Mouse (Mus musculus) bone marrow macrophage, adult 2 months (primary cell): Measurements from ENCODE around the gene Steap3.

Experiments
- CTCF ChIP-seq: IDR thresholded peaks from 2 replicates; pipeline ENCODE4 v1.5.1; 2012; ENCODE audit warnings: low read depth, mild to moderate bottlenecking, low read length, moderate library complexity
- POLR2A ChIP-seq: IDR thresholded peaks from 2 replicates; pipeline ENCODE4 v1.6.1; 2012; ENCODE audit warnings: mild to moderate bottlenecking, low read depth, low read length, borderline replicate concordance

DNA sequence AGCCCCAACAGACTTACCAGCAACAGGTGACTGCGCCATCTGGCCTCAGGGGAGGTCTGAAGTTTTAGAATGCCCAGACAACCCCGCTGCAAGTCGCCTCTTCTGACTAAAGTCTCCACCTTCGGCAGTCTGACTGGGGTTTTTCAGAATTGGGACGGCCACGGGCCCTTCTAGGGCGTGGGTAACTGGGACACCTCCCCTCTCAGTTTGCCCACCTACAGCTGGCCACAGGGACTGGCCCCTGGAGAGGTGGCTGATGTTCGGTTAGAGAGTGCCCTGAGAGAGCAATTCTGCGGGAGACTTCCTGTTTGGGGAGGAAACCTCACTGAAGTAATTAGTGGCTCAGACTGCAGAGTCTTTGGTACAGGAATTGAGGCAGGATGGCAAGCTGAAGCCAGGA is 13.8 kb downstream of the Steap3 start:
- TF ChIP-seq CTCF = no peak
- TF ChIP-seq POLR2A = no peak
